Mouse (Mus musculus): ENCODE data around the gene Maml2. TPM values are rescaled to one million over a fixed set of nuclear protein-coding genes. Genes with fewer than 3 reads are reported as not detected.

Gene Maml2
- total RNA-seq, 1 experiment: 1.9 TPM

GRCm38 (mm10) chr9:13460012-13460411 is 162.3 kb downstream of the Maml2 start:
- no peak for DNase-seq (ENCODE audit: low read depth, low spot score)
- in situ Hi-C loops (cut with MboI; ENCODE audit: low sequenced_read_pairs in 2 of 2, unreplicated experiment in 2 of 2): no loop called here
- Histone ChIP-seq H3K36me3 (ENCODE audit: control insufficient read depth, insufficient read depth, low read length, poor library complexity, severe bottlenecking) (no peaks in the 10 kb centered on the region), H3K4me3 (ENCODE audit: insufficient read depth in 1 of 2, low read depth in 1 of 2, low read length in 2 of 2, poor library complexity in 1 of 2, severe bottlenecking in 1 of 2) (no peak overlapping the region), H3K4me1 (ENCODE audit: control insufficient read depth in 2 of 2, insufficient read depth in 2 of 2, low read length in 2 of 2, poor library complexity in 1 of 2) (no peaks in the 10 kb centered on the region), H3K27ac (ENCODE audit: insufficient read depth, low read depth, low read length, poor library complexity, severe bottlenecking) (no peak overlapping the region), H3K9me3 (ENCODE audit: control insufficient read depth, insufficient read depth, low read depth, low read length) (no peaks in the 10 kb centered on the region), H3K9ac (ENCODE audit: insufficient read depth, low read depth, low read length, poor library complexity, severe bottlenecking) (no peak overlapping the region)
- TF ChIP-seq HCFC1 (IDR thresholded peaks at IDR 0.05; ENCODE audit: borderline replicate concordance, insufficient read depth, low read length) (no peak), CHD2 (IDR thresholded peaks at IDR 0.05; ENCODE audit: low read depth, low read length) (no peak), ZC3H11A (IDR thresholded peaks at IDR 0.05; ENCODE audit: borderline replicate concordance, low read depth, low read length) (no peak), MAFK (IDR thresholded peaks at IDR 0.05; ENCODE audit: insufficient read depth, low read depth, low read length) (no peak), ZNF384 (IDR thresholded peaks at IDR 0.05; ENCODE audit: low read depth, low read length) (no peak)

- Histone ChIP-seq H3K9me3 (ENCODE audit: control insufficient read depth, insufficient read depth, low read depth, low read length) (no peaks in the 10 kb centered on the region), H3K36me3 (ENCODE audit: control insufficient read depth, insufficient read depth, low read length, poor library complexity, severe bottlenecking) (no peaks in the 10 kb centered on the region), H3K4me3 (ENCODE audit: insufficient read depth in 1 of 2, low read depth in 1 of 2, low read length in 2 of 2, poor library complexity in 1 of 2, severe bottlenecking in 1 of 2) (no peak overlapping the region), H3K4me1 (ENCODE audit: control insufficient read depth in 2 of 2, insufficient read depth in 2 of 2, low read length in 2 of 2, poor library complexity in 1 of 2) (no peaks in the 10 kb centered on the region), H3K27ac (ENCODE audit: insufficient read depth, low read depth, low read length, poor library complexity, severe bottlenecking) (no peak overlapping the region), H3K9ac (ENCODE audit: insufficient read depth, low read depth, low read length, poor library complexity, severe bottlenecking) (no peak overlapping the region)
- TF ChIP-seq ZNF384 (IDR thresholded peaks at IDR 0.05; ENCODE audit: low read depth, low read length) (no peak), ZC3H11A (IDR thresholded peaks at IDR 0.05; ENCODE audit: borderline replicate concordance, low read depth, low read length) (no peak), CHD2 (IDR thresholded peaks at IDR 0.05; ENCODE audit: low read depth, low read length) (no peak), MAFK (IDR thresholded peaks at IDR 0.05; ENCODE audit: insufficient read depth, low read depth, low read length) (no peak), HCFC1 (IDR thresholded peaks at IDR 0.05; ENCODE audit: borderline replicate concordance, insufficient read depth, low read length) (no peak)
- no peak for DNase-seq (ENCODE audit: low read depth, low spot score)
- in situ Hi-C loops (cut with MboI; ENCODE audit: low sequenced_read_pairs in 2 of 2, unreplicated experiment in 2 of 2): no loop called here
Observed at GRCm38 (mm10) chr9:13460926-13461325, 163.2 kb downstream of the Maml2 start.

- no peak overlapping the region for H3K9ac ChIP-seq (ENCODE audit: insufficient read depth, low read depth, low read length, poor library complexity, severe bottlenecking)
- H3K4me3 ChIP-seq (ENCODE audit: insufficient read depth in 1 of 2, low read depth in 1 of 2, low read length in 2 of 2, poor library complexity in 1 of 2, severe bottlenecking in 1 of 2): no peak overlapping the region
- H3K27ac ChIP-seq (ENCODE audit: insufficient read depth, low read depth, low read length, poor library complexity, severe bottlenecking): no peak overlapping the region
- no peaks in the 10 kb centered on the region for H3K36me3 ChIP-seq (ENCODE audit: control insufficient read depth, insufficient read depth, low read length, poor library complexity, severe bottlenecking)
- no peaks in the 10 kb centered on the region; a peak in 1 of 4 replicates for H3K4me1 ChIP-seq (ENCODE audit: control insufficient read depth in 2 of 2, insufficient read depth in 2 of 2, low read length in 2 of 2, poor library complexity in 1 of 2)
- H3K9me3 ChIP-seq (ENCODE audit: control insufficient read depth, insufficient read depth, low read depth, low read length): no peaks in the 10 kb centered on the region
- no peak for TF ChIP-seq ZC3H11A (IDR thresholded peaks at IDR 0.05; ENCODE audit: borderline replicate concordance, low read depth, low read length)
- no peak for TF ChIP-seq HCFC1 (IDR thresholded peaks at IDR 0.05; ENCODE audit: borderline replicate concordance, insufficient read depth, low read length)
- TF ChIP-seq MAFK (IDR thresholded peaks at IDR 0.05; ENCODE audit: insufficient read depth, low read depth, low read length): no peak
- no peak for TF ChIP-seq CHD2 (IDR thresholded peaks at IDR 0.05; ENCODE audit: low read depth, low read length)
- TF ChIP-seq ZNF384 (IDR thresholded peaks at IDR 0.05; ENCODE audit: low read depth, low read length): no peak
- DNase-seq (ENCODE audit: low read depth, low spot score): no peak
- in situ Hi-C loops (cut with MboI; ENCODE audit: low sequenced_read_pairs in 2 of 2, unreplicated experiment in 2 of 2): no loop called here
Observed at GRCm38 (mm10) chr9:13465358-13466020, 167.7 kb downstream of the Maml2 start.

GRCm38 (mm10) chr9:13466351-13466750 is 168.6 kb downstream of the Maml2 start:
- in situ Hi-C loops (cut with MboI; ENCODE audit: low sequenced_read_pairs in 2 of 2, unreplicated experiment in 2 of 2): no loop called here
- DNase-seq (ENCODE audit: low read depth, low spot score): no peak
- H3K9me3 ChIP-seq (ENCODE audit: control insufficient read depth, insufficient read depth, low read depth, low read length): no peaks in the 10 kb centered on the region
- TF ChIP-seq CHD2 (IDR thresholded peaks at IDR 0.05; ENCODE audit: low read depth, low read length): no peak
- no peak for TF ChIP-seq HCFC1 (IDR thresholded peaks at IDR 0.05; ENCODE audit: borderline replicate concordance, insufficient read depth, low read length)
- no peak for TF ChIP-seq ZNF384 (IDR thresholded peaks at IDR 0.05; ENCODE audit: low read depth, low read length)
- TF ChIP-seq MAFK (IDR thresholded peaks at IDR 0.05; ENCODE audit: insufficient read depth, low read depth, low read length): no peak
- TF ChIP-seq ZC3H11A (IDR thresholded peaks at IDR 0.05; ENCODE audit: borderline replicate concordance, low read depth, low read length): no peak
- no peak overlapping the region for H3K27ac ChIP-seq (ENCODE audit: insufficient read depth, low read depth, low read length, poor library complexity, severe bottlenecking)
- H3K4me1 ChIP-seq (ENCODE audit: control insufficient read depth in 2 of 2, insufficient read depth in 2 of 2, low read length in 2 of 2, poor library complexity in 1 of 2): no peaks in the 10 kb centered on the region; a peak in 1 of 4 replicates
- no peaks in the 10 kb centered on the region for H3K36me3 ChIP-seq (ENCODE audit: control insufficient read depth, insufficient read depth, low read length, poor library complexity, severe bottlenecking)
- H3K9ac ChIP-seq (ENCODE audit: insufficient read depth, low read depth, low read length, poor library complexity, severe bottlenecking): no peak overlapping the region
- no peak overlapping the region for H3K4me3 ChIP-seq (ENCODE audit: insufficient read depth in 1 of 2, low read depth in 1 of 2, low read length in 2 of 2, poor library complexity in 1 of 2, severe bottlenecking in 1 of 2)
